Mouse (Mus musculus) urinary bladder, adult 2 months (tissue): ENCODE results near the gene Ifna2. TPM values are rescaled to one million over a fixed set of nuclear protein-coding genes. Genes with fewer than 3 reads are reported as not detected.
A peak's percentile ranks its signal among the peaks of the same experiment; 100 is the strongest.

ENCODE experiments used
- DNase-seq: peaks from one replicate; pipeline ENCODE4 v3.0.0; 2022; ENCODE audit warnings: low spot score
- polyA plus RNA-seq: library from polyadenylated mRNA; depleted of rRNA; stranded (reverse); fragments of >200 nt; gene quantifications from 2 replicates; pipeline ENCODE4 v1.2.3, GENCODE M21; 2012; rRNA removed

Gene Ifna2
- not detected in 2 replicates for polyA plus RNA-seq

- DNase-seq, result no peak
Measured at GRCm38 (mm10) chr4:88683812-88684211, at the start of gene Ifna2. Gene Ifna2, minus strand, starts transcription at chr4:88683912.

GRCm38 (mm10) chr4:88727324-88727723 is 43.6 kb upstream of the Ifna2 start:
- DNase-seq, result no peak

- no peak for DNase-seq
Measured at GRCm38 (mm10) chr4:88726727-88727126, 43.0 kb upstream of the Ifna2 start.

GRCm38 (mm10) chr4:88723497-88724090 is 39.9 kb upstream of the Ifna2 start:
- DNase-seq, result no peak

- DNase-seq, result peak; percentile 95
Measured at GRCm38 (mm10) chr4:88721791-88722721, 38.3 kb upstream of the Ifna2 start, which contains the start of the genes Gm26566 and Klhl9. Gene Gm26566, plus strand, starts transcription at chr4:88721805. Gene Klhl9, minus strand, starts transcription at chr4:88722465.

- no peak for DNase-seq
Measured at GRCm38 (mm10) chr4:88718715-88719114, 35.0 kb upstream of the Ifna2 start.

GRCm38 (mm10) chr4:88715059-88715458 is 31.3 kb upstream of the Ifna2 start:
- no peak for DNase-seq

GRCm38 (mm10) chr4:88714281-88714680 is 30.6 kb upstream of the Ifna2 start:
- no peak for DNase-seq

- no peak for DNase-seq
Measured at GRCm38 (mm10) chr4:88707128-88707826, 23.6 kb upstream of the Ifna2 start.

GRCm38 (mm10) chr4:88705924-88706323 is 22.2 kb upstream of the Ifna2 start:
- no peak for DNase-seq

GRCm38 (mm10) chr4:88699301-88699700 is 15.6 kb upstream of the Ifna2 start:
- DNase-seq, result no peak

- DNase-seq, result no peak
Measured at GRCm38 (mm10) chr4:88698781-88699180, 15.1 kb upstream of the Ifna2 start.

GRCm38 (mm10) chr4:88697753-88698152 is 14.0 kb upstream of the Ifna2 start:
- no peak for DNase-seq

GRCm38 (mm10) chr4:88697108-88697507 is 13.4 kb upstream of the Ifna2 start:
- no peak for DNase-seq

- DNase-seq, result peak; percentile 48
Measured at GRCm38 (mm10) chr4:88696237-88696884, 12.6 kb upstream of the Ifna2 start.

- DNase-seq, result no peak
Measured at GRCm38 (mm10) chr4:88693392-88693791, 9.7 kb upstream of the Ifna2 start.

GRCm38 (mm10) chr4:88692537-88692936 is 8.8 kb upstream of the Ifna2 start:
- DNase-seq, result no peak

GRCm38 (mm10) chr4:88691259-88691658 is 7.5 kb upstream of the Ifna2 start, which contains the start of gene Ifnab:
Gene Ifnab, minus strand, starts transcription at chr4:88691359.
- DNase-seq, result no peak

- no peak for DNase-seq
Measured at GRCm38 (mm10) chr4:88681353-88681752, 2.4 kb downstream of the Ifna2 start.

GRCm38 (mm10) chr4:88680362-88680761 is 3.4 kb downstream of the Ifna2 start:
- DNase-seq, result no peak

GRCm38 (mm10) chr4:88676824-88677223 is 6.9 kb downstream of the Ifna2 start, which contains the start of gene Ifna16:
Gene Ifna16, minus strand, starts transcription at chr4:88676924.
- DNase-seq, result no peak

GRCm38 (mm10) chr4:88655461-88655860 is 28.3 kb downstream of the Ifna2 start:
- no peak for DNase-seq
